Mouse (Mus musculus): ENCODE results near the gene Asxl2.

Asxl2 gene

DNA sequence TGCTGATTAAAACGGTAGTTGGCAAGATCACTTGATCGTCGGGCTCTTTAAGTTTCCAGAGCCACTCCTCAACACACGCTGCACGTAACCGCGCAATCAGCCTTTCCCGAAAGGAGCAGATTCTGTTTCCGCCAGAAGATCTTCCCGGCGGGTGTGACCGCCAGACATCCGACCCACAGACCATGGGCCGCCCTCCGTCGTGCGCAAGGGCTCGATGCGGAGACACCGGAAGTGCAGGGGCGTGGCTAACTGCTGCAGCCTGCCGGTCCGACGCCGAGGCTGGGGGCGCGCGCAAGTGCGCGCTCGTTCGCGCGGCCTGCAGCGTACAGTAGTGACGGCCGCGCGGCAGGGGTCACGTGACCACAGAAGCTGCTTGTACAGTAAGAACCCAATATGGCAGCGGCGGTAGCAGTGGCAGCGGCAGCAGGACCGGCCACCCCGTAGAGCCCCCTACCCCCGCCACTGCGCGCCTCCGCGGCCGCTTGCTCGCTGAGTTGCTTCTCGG is at the start of gene Asxl2:
TSS of gene Asxl2 (plus strand) at position 328 of the 505 bp plus-strand sequence.
- DNase-seq (ENCODE audit: inconsistent ontology term): peak; percentile 99

DNA sequence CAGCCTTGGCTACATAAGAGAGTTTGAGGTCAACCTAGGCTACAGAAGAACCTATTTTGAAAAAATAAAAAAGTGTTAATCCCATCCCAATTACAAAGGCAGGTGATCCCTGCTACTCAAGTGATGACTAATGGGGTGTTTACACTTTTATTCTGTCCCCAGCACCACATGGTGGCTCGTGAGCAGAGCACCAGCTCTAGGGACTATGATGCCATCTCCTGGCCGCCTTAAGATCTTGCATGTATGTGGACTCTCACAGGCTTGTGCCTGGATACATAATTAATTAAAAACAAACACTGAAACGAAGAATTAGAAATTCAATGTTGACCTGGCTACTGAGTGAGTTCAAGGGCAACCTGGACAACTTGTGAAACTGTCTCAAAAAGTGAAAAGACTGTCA is 49.5 kb upstream of the Asxl2 start:
- no peak for DNase-seq (ENCODE audit: inconsistent ontology term)

DNA sequence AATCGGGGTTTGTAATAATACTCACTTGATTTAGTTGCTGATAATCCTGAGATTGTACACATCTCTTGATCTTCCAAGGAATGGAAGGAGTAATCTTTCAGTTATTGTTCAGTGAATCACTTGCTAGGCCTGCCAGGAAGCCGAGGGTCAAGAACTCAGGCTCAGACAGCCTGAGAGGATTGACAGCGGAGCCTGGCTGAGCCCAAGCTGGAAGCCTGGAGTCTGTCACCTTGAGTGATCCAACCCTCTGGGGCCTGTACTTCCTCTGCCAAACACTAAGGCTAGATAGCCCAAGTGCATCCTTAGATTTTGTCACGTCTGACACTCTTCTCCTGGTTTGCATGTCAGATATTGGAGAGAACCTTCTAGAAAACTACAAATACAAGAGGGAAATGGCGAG is 48.9 kb upstream of the Asxl2 start:
- no peak for DNase-seq (ENCODE audit: inconsistent ontology term)

- no peak for DNase-seq (ENCODE audit: inconsistent ontology term)
Observed at GRCm38 (mm10) chr12:3384860-3385259, 41.8 kb upstream of the Asxl2 start.

GRCm38 (mm10) chr12:3385271-3385670 is 41.4 kb upstream of the Asxl2 start:
- DNase-seq (ENCODE audit: inconsistent ontology term): no peak

GRCm38 (mm10) chr12:3385940-3386339 is 40.7 kb upstream of the Asxl2 start:
- DNase-seq (ENCODE audit: inconsistent ontology term): no peak

- no peak for DNase-seq (ENCODE audit: inconsistent ontology term)
Observed at GRCm38 (mm10) chr12:3387891-3388290, 38.8 kb upstream of the Asxl2 start.

DNA sequence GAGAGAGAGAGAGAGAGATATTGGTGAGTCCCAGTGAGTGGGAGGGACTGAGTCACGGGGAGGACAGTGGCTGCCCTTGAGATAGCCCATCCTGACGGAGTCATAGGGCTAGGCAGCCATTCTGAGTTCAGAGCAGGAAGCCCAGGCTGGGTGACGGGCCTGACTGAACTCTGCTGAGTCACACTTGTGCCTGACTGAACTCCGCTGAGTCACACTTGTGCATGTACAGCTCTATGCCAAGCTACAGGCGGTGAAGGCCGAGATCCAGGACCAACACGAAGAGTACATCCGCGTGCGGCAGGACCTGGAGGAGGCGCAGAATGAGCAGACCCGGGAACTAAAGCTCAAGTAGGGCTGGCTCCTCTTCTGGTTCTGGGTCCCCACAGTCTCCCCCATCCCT is 37.3 kb upstream of the Asxl2 start:
- no peak for DNase-seq (ENCODE audit: inconsistent ontology term)

DNA sequence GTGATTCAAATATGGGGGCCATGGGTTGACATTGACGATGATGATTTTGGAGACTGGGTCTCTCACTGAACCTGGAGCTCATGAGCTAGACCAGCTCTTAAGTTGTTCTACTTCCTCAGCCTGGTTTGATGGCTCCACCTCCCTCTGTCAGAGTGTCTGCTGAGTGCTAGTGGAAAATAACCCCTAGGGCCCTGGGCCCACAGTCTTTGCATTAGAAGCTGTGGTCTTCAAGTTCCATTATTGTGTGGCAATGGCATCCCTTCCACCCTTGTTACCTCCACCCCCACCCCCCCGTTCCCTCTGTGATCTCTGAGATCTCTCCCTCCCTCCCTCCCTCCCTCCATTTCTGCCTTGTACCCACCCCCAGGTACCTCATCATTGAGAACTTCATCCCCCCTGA is 36.6 kb upstream of the Asxl2 start:
- DNase-seq (ENCODE audit: inconsistent ontology term): no peak

GRCm38 (mm10) chr12:3390577-3391262 is 35.9 kb upstream of the Asxl2 start:
- DNase-seq (ENCODE audit: inconsistent ontology term): peak; percentile 80

DNA sequence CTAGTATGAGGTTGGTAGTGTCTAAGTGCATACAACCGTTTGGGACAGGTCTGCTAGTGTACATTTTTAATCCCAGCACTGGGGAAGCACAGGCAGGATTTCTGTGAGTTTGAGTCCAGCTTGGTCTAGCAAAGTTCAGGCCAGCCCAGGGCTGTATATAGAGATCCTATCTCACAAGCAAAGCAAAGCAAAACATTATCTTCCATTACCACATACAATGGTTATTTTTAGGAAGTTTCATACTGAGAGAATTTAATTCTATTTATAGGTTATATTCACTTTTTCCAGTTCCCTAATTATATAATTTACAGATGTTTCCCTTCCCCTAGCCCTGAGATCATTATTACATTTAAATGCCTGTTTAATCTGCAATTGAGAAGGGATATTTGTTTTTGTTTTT is 35.4 kb upstream of the Asxl2 start:
- DNase-seq (ENCODE audit: inconsistent ontology term): no peak

GRCm38 (mm10) chr12:3393140-3393539 is 33.5 kb upstream of the Asxl2 start:
- peak; percentile 56 for DNase-seq (ENCODE audit: inconsistent ontology term)

DNA sequence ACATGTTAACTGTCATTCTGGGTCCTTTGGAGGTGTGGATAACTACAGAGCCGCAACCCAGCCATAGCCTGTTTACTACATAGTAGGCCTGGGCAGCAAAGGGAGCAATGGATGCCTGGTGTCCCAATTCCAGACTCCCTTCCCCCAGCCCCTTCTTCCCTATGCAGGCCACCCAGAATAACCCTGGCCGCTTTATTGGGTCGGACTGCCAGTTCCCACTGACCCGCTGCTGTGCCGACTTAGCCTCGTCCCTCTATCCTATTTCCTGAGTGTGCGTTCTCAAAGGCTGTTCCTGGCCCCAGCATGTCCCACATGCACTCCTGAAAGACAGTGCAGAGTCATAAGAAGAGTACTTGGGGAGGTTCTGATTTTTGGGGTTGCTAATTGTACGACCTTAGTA is 29.7 kb upstream of the Asxl2 start:
- DNase-seq (ENCODE audit: inconsistent ontology term): no peak

DNA sequence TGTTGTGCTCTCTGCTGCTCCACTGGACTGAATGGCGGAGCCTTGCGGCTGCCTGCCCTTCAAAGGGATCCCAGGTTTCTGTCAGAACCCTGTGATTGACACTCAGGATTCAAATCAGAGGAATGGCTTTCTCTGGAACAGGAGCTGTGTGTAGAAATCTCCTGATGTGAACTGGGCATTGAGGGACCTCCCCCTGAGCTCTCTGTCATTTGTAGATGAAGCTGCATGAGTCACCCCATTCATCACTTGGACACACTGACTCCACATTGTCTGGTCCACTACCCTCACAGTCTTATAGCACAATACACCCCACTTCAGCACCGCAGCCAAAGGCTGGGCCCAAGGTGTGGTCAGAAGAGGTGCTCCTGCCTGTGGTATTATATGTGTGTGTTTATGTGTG is 21.0 kb upstream of the Asxl2 start:
- DNase-seq (ENCODE audit: inconsistent ontology term): peak; percentile 38

GRCm38 (mm10) chr12:3406585-3406984 is 20.1 kb upstream of the Asxl2 start:
- peak; percentile 6 for DNase-seq (ENCODE audit: inconsistent ontology term)

GRCm38 (mm10) chr12:3414956-3415355 is 11.7 kb upstream of the Asxl2 start:
- no peak for DNase-seq (ENCODE audit: inconsistent ontology term)

DNA sequence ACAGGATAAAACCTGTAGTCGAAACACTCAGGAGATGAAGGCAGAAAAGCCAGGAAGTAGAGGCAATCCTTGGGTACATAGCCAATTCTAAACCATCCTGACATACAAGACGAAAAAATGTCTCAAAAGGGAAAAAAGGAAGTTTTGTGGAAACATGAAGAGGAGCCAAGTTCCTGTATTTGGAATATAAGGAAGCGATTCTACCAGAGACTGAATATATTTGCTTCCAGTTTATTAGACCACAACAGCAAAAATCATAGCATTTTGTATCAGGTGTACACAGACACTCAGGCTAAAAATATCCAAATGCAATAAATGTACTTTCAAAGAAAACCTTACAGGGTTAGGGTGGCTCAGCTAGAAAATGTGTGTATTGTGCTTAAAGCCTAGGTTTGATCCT is 7.9 kb upstream of the Asxl2 start:
- DNase-seq (ENCODE audit: inconsistent ontology term): no peak

- DNase-seq (ENCODE audit: inconsistent ontology term): no peak
Observed at GRCm38 (mm10) chr12:3420519-3420918, 6.1 kb upstream of the Asxl2 start.

DNA sequence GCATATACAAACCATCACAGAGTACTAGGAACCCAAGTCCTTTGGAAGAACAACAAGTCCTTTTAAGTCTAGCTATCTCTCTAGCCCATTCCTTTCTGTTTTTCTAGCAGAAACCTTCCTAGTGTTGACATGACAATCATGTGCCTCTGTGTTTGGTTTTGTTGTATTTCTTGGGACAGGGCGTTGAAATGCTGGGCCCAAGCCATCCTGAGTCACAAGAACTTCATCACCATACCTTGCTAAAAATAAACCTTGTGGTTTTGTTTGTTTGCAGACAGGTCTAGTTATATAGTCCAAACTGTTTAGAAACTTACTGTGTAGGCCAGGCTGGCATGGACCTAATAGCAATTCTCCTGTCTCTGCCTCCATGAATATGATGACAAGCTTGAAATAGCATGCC is 3.9 kb upstream of the Asxl2 start:
- no peak for DNase-seq (ENCODE audit: inconsistent ontology term)

DNA sequence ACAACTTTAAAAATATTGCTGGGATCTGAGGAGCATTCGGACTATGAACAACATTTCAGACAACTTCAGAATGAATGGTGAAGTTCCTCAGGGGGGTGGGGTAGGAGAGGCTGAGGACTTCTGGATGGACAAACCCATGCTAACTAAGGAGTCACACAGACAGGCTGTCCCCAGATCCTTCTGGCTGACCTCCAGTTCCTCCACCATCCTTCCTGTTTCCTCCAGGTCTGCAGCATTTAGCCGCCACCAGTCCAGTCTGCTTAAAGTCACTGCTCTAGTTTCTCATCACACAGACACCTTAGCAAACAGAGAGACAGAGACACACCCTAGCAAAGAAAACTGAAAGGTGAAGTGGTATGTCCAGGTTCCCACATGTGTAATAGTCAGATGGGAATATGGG is 2.5 kb upstream of the Asxl2 start:
- DNase-seq (ENCODE audit: inconsistent ontology term): no peak

DNA sequence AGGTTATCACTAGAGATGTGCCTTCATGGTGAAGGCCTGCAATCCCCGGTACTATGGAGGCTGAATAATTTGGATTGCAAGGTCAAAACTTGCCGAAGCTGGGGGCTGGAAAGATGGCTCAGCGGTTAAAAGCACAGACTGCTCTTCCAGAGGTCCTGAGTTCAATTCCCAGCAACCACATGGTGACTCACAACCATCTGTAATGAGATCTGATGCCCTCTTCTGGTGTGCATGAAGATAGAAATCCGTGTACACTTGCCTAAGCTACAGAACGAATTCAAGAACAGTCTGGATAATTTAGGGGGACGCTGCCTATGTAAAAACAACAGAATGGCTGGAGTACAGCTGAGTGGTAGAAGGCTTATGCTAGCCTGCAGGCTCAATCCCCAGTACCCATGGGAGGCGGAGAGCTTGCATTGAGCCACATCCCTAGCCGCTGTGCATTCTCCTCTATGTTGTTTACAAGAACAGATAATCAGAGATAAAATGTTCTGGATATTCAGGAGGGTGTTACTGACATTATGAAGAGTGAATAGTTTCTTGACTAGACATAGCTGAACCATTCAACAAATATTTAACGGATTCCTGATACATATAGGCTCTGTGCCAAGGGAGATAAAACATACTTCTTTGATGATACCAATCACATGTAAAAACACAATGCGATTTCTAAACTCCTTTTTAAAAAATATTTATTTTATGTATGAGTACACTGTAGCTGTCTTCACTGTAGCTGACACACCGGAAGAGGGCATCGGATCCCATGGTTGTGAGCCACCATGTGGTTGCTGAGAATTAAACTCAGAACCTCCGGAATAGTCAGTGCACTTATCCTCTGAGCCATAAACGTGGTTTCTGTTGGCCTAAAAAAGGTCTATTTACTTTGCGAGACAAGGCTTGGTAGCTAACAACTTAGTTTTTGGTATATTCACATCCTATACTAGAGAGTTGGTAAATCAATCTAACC is 999 bp upstream of the Asxl2 start:
- DNase-seq (ENCODE audit: inconsistent ontology term): peak; percentile 80

DNA sequence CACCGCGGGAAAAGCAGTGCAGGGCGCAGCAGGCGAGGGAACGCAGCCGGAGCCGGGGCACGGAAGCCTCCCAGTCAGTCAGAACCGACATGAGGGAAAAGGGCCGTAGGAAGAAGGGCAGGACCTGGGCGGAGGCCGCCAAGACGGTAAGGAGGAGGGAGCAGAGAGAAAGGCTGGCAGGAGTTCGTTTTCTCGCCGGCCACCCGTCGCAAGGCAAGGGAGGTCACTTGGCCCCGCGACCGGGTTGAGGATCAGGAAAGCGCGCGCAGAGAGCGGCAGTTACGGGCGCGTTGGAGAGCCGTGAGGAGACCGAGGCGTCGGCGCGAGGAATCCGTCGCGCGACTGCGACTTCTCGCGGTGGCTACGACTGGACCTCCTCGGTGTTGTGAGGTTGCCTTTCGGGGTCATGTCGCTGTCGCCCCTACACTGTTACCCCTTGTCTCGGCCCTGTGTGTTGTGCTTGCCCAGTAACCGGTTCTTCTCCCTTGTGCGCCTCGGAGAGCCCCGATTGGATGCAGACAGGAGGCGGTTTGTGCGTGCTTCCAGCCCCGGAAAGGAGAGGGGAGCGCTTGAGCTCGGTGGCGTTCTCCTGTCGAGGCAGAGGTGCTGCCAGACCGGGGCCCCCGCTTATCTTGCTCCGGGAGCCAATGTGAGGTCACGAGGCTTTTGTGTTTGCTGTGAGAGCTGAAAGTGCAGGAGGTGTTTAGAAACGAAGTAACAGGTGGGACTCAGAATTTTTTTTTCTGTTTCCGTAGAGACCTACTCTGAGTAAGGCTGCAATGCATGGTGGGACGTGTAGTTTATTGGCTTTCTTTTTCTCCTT is 621 bp downstream of the Asxl2 start:
- peak; percentile 83 for DNase-seq (ENCODE audit: inconsistent ontology term)
